Mouse (Mus musculus): Measurements from ENCODE around the gene Calhm4. TPM values are rescaled to one million over a fixed set of nuclear protein-coding genes. Genes with fewer than 3 reads are reported as not detected.

Gene Calhm4
- not detected for total RNA-seq (2021)
- long read RNA-seq, experiment 1 = 0 reads
- long read RNA-seq, experiment 2 = 0 reads

- DNase-seq (ENCODE audit: low spot score in 2 of 2) = no peak
- intact Hi-C loops (cut with DNase I) = no loop called here
Observed at GRCm38 (mm10) chr10:34044210-34044609, at the start of gene Calhm4. TSS of gene Calhm4 (minus strand) at chr10:34044310.

DNA sequence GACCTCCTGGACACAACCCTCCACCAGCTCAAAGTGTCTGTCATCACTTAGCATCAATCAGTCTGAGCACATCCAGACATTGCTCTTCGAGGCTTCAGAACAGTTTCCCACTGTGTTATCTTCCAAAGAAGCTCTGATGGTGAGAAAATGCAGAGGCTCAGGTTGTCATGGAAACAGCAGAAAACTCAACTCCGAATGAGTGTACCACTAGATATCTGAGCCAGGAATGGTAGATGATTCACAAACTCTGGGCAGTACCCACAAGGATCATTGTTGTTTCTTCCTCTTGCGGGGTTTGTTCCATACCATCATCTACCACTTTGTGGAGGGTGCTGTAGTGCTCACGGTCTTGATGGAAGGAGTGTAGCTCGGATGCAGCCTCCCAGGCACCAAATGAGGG is 47.8 kb upstream of the Calhm4 start:
- DNase-seq (ENCODE audit: low spot score in 2 of 2) = peak; percentile 46 to 90
- intact Hi-C loops (cut with DNase I) = no loop called here

- intact Hi-C loops (cut with DNase I) = no loop called here
- no peak for DNase-seq (ENCODE audit: low spot score in 2 of 2)
Observed at GRCm38 (mm10) chr10:34090481-34090880, 46.4 kb upstream of the Calhm4 start.

DNA sequence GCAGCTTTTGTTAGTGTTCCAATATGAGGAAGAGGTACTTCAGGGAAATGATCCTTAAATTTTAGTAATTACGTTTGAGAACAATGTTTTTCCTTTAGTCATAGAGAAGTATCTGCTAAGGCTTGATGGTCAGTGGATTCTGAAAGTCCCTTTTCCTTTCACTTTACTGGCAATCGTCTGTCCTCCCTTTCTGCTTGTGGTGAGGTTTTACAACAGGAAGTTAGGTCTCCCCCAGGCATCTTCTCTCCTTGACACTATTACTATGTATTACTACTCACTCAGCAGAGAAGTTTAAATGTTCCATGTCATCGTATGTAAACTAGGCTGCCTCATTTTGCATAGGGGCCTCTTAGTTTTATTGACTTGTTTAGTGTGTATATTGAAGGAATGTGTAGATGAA is 45.4 kb upstream of the Calhm4 start:
- intact Hi-C loops (cut with DNase I) = no loop called here
- DNase-seq (ENCODE audit: low spot score in 2 of 2) = no peak

DNA sequence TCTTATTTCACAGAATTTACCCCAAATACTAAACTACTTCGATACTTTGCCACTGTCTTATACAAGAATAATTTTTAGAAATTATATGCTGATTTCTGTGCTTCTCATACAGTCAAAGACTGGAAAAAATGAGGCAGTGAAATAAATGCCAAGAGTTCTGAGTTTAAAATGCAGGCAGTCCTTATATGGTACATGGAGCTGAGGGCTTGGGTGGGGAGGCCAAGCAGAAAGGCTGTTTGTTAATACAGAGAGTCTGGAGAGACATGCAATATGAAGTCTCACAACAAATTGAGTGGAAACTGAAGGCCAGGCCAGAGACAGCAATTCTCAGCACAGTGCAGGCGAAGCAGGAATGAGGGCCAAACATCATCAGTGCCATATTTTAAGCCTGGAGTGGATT is 44.4 kb upstream of the Calhm4 start:
- no peak for DNase-seq (ENCODE audit: low spot score in 2 of 2)
- intact Hi-C loops (cut with DNase I) = no loop called here

- DNase-seq (ENCODE audit: low spot score in 2 of 2) = no peak
- intact Hi-C loops (cut with DNase I) = no loop called here
Observed at GRCm38 (mm10) chr10:34086514-34086913, 42.4 kb upstream of the Calhm4 start.

DNA sequence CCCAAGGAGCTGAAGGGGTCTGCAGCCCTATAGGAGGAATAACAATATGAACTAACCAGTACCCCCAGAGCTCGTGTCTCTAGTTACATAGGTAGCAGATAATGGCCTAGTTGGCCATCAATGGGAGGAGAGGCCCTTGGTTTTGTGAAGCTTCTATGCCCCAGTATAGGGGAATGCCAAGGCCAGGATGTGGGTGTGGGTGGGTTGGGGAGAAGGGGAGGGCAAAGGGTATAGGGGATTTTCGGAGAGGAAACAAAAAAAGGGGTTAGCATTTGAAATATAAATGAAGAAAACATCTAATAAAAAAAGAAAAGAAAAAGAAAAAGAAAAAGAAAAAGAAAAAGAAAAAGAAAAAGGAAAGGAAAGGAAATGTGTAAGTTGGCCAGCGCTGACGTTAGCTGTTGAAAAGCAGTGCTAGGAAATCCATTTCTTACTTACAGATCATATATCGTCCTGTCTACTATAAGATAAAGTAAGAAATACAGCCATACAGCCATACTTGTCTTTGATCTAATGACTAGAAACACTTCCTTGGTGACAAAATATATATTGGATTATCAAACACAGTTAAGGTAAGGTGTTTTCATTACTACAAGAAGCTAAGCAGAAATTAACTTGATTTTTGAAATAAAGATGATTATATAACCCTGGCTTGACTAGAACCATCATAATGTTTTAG is 30.6 kb upstream of the Calhm4 start:
- intact Hi-C loops (cut with DNase I) = no loop called here
- no peak for DNase-seq (ENCODE audit: low spot score in 2 of 2)

GRCm38 (mm10) chr10:34071650-34072049 is 27.5 kb upstream of the Calhm4 start:
- intact Hi-C loops (cut with DNase I) = no loop called here

DNA sequence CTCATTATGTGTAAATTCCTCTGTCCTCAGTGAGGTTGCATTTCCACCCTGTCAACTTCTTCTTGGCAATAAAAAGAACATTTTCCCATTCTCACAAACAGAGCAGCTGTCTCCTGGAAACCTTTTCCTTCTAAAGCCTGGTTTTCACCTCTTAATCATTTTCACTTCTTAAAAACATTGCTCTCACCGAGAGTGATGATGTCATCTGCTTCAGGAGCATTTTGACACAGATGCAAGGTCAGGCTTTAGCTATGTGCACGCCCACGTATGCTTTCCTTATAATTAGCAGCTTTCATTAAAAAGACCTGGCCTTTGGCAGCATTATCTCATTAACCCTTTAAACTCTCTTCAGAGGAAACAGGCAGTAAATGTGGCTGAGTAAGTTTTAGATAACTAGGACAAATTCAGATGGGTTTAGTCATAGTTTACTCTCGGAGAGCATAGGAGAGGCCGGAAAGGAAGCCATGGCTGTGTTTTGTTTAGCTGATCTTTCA is 26.9 kb upstream of the Calhm4 start:
- intact Hi-C loops (cut with DNase I) = no loop called here
- DNase-seq (ENCODE audit: low spot score in 2 of 2) = no peak

More at GRCm38 (mm10) chr10:34071650-34072049, 27.5 kb upstream of the Calhm4 start:
- no peak for DNase-seq (ENCODE audit: low spot score in 2 of 2)

- DNase-seq (ENCODE audit: low spot score in 2 of 2) = no peak
- intact Hi-C loops (cut with DNase I) = no loop called here
Observed at GRCm38 (mm10) chr10:34069606-34070005, 25.5 kb upstream of the Calhm4 start.

GRCm38 (mm10) chr10:34066591-34066990 is 22.5 kb upstream of the Calhm4 start:
- DNase-seq (ENCODE audit: low spot score in 2 of 2) = no peak
- intact Hi-C loops (cut with DNase I) = no loop called here

- intact Hi-C loops (cut with DNase I) = no loop called here
Observed at GRCm38 (mm10) chr10:34053987-34054386, 9.9 kb upstream of the Calhm4 start.

GRCm38 (mm10) chr10:34037401-34037800 is 6.7 kb downstream of the Calhm4 start, which contains the start of gene Trappc3l:
TSS of gene Trappc3l (plus strand) at chr10:34037597.
- intact Hi-C loops (cut with DNase I) = loop anchor here (2.0 to 5.0 kb wide), 3 partner anchors 60 to 289 kb away; partner anchors contain the start of gene Calhm5
- DNase-seq (ENCODE audit: low spot score in 2 of 2) = no peak

More at GRCm38 (mm10) chr10:34053987-34054386, 9.9 kb upstream of the Calhm4 start:
- DNase-seq (ENCODE audit: low spot score in 2 of 2) = no peak

DNA sequence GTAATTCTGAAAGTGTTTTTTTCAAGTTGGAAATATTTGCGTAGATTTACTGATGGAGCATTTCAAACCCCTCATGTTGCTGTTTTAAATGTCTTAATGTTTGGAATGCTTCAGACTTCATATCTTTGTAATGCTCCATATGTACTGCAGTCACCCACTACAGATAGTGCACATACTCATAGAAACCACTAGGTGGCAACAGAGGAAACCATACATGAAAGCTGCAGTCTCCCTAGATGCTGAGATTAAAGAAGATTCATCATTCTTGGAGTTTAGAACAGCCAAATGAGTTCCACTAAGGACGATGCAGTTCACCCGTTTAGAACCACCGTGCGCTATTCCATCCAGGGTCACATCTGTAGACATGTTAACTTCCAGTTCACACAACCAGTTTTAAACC is 7.5 kb downstream of the Calhm4 start:
- DNase-seq (ENCODE audit: low spot score in 2 of 2) = peak; percentile 8 to 66
- intact Hi-C loops (cut with DNase I) = loop anchor here (2.0 to 5.0 kb wide), 3 partner anchors 61 to 290 kb away; partner anchors contain the start of gene Calhm5

GRCm38 (mm10) chr10:34033630-34034305 is 10.3 kb downstream of the Calhm4 start:
- intact Hi-C loops (cut with DNase I) = no loop called here
- peak; percentile 67 to 79 for DNase-seq (ENCODE audit: low spot score in 2 of 2)

GRCm38 (mm10) chr10:34030322-34030721 is 13.8 kb downstream of the Calhm4 start:
- intact Hi-C loops (cut with DNase I) = no loop called here
- DNase-seq (ENCODE audit: low spot score in 2 of 2) = no peak

DNA sequence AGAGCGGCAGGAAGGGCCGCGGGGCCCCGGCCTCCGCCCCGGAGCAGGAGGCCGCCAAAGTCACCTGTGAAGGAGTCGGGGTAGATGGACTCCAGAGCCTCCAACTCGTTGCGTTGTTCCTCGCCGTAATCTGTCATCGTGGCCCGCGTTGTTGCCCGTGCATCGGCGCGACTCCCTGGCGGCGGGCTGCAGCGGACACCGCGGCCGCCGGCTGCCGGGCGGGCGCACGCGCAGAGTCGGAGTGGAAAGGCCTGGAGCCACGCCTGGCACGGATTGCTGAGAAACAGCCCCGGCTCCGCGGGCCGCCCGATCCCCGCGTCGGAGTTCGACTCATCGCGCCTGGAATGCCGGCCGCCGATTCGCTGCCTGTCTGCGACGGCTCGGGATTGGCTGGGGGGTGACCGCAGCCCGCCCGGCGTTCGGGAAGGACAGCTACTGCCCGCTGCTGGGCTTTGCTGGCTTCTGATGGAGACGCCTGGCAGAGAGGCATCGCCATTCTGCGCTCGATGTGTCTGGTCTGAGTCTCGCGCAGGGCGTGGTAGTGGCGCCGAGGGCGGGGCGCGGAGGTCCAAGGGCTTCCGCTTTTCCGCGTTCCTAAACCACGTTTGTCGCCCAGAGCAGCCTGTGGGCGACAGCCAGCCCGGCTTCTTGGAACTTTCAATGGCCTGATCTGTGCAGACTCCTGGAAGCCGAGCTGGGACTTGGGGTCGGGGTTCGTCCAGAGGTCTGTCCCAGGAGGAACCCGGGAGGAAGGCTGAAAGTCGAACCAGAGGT is 24.6 kb downstream of the Calhm4 start, which contains the start of gene Rwdd1:
Gene Rwdd1 (minus strand): TSS at position 323 of the 774 bp plus-strand sequence.
- peak; percentile 98 for DNase-seq (ENCODE audit: low spot score in 2 of 2)
- intact Hi-C loops (cut with DNase I) = loop anchor here (2.0 kb wide), 1 partner anchor 261 kb away; no protein-coding TSS in a partner anchor

- DNase-seq (ENCODE audit: low spot score in 2 of 2) = peak; percentile 20 to 22
- intact Hi-C loops (cut with DNase I) = loop anchor here (2.0 kb wide), 1 partner anchor 262 kb away; no protein-coding TSS in a partner anchor
Observed at GRCm38 (mm10) chr10:34018746-34019301, 25.3 kb downstream of the Calhm4 start.

DNA sequence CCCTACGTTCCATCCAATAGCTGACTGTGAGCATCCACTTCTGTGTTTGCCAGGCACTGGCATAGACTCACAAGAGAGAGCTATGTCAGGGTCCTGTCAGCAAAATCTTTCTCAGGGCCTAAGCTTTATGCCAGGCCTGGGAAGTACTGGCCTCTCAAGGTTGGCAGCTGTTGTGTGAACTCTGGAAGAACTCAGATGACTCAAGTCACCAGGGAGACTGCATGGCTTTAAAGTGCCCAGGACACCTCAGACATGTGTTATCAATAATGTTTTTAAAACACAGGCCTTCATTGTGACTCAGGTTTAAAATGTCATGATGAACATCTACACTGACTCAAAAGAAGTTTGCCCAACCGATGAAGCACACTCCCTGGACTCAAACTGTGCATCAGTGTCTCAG is 30.9 kb downstream of the Calhm4 start:
- DNase-seq (ENCODE audit: low spot score in 2 of 2) = no peak
- intact Hi-C loops (cut with DNase I) = no loop called here

Measured in left cerebral cortex, postnatal 14 days (tissue).